Mouse (Mus musculus): Measurements from ENCODE around the gene Ip6k3. TPM values are rescaled to one million over a fixed set of nuclear protein-coding genes. Genes with fewer than 3 reads are reported as not detected.

Gene Ip6k3
- polyA plus RNA-seq, 2 experiments = 0.47 to 0.76 TPM

- H3K36me3 ChIP-seq (ENCODE audit: control insufficient read depth, insufficient read depth, low read length) = peaks cover 75% of the 10 kb centered on the region
- no peak overlapping the region for H3K4me3 ChIP-seq (replicated peaks; ENCODE audit: low read length)
- WGBS = 93% methylated on average over 9 of the region's 9 CpGs
- H3K9me3 ChIP-seq (ENCODE audit: control insufficient read depth, low read length) = no peaks in the 10 kb centered on the region
- TF ChIP-seq POLR2A (IDR thresholded peaks at IDR 0.05; ENCODE audit: borderline replicate concordance, extremely low read depth, insufficient read depth, insufficient read length) = no peak
- H3K9ac ChIP-seq (ENCODE audit: low read depth, low read length, severe bottlenecking) = no peak overlapping the region
- H3K27ac ChIP-seq (replicated peaks; ENCODE audit: low read depth, low read length) = no peak overlapping the region
- ATAC-seq (ENCODE audit: low FRiP score, low read depth) = no peak
- H3K4me2 ChIP-seq (replicated peaks; ENCODE audit: low read depth, low read length, severe bottlenecking) = no peak overlapping the region
- DNase-seq (ENCODE audit: low spot score) = no peak
- H3K27me3 ChIP-seq (ENCODE audit: control insufficient read depth, insufficient read depth, low read length) = no peaks in the 10 kb centered on the region
- peaks cover 20% of the 10 kb centered on the region for H3K4me1 ChIP-seq (ENCODE audit: control insufficient read depth, insufficient read depth, low read length)
These were observed 31.6 kb upstream of the Ip6k3 start for GRCm38 (mm10) chr17:27199205-27199604.

GRCm38 (mm10) chr17:27196206-27196605 is 28.6 kb upstream of the Ip6k3 start:
- no peaks in the 10 kb centered on the region for H3K27me3 ChIP-seq (ENCODE audit: control insufficient read depth, insufficient read depth, low read length)
- peaks cover 10% of the 10 kb centered on the region for H3K4me1 ChIP-seq (ENCODE audit: control insufficient read depth, insufficient read depth, low read length)
- 38% methylated on average over 9 of the region's 9 CpGs for WGBS
- no peaks in the 10 kb centered on the region for H3K9me3 ChIP-seq (ENCODE audit: control insufficient read depth, low read length)
- H3K36me3 ChIP-seq (ENCODE audit: control insufficient read depth, insufficient read depth, low read length) = peaks cover 93% of the 10 kb centered on the region
- no peak overlapping the region for H3K9ac ChIP-seq (ENCODE audit: low read depth, low read length, severe bottlenecking)
- H3K4me3 ChIP-seq (replicated peaks; ENCODE audit: low read length) = no peak overlapping the region
- ATAC-seq (ENCODE audit: low FRiP score, low read depth) = no peak
- TF ChIP-seq POLR2A (IDR thresholded peaks at IDR 0.05; ENCODE audit: borderline replicate concordance, extremely low read depth, insufficient read depth, insufficient read length) = no peak
- DNase-seq (ENCODE audit: low spot score) = no peak
- no peak overlapping the region for H3K4me2 ChIP-seq (replicated peaks; ENCODE audit: low read depth, low read length, severe bottlenecking)
- H3K27ac ChIP-seq (replicated peaks; ENCODE audit: low read depth, low read length) = no peak overlapping the region

GRCm38 (mm10) chr17:27194258-27195185 is 26.9 kb upstream of the Ip6k3 start:
- Histone ChIP-seq H3K9me3 (ENCODE audit: control insufficient read depth, low read length) (no peaks in the 10 kb centered on the region), H3K9ac (ENCODE audit: low read depth, low read length, severe bottlenecking) (no peak overlapping the region), H3K4me1 (ENCODE audit: control insufficient read depth, insufficient read depth, low read length) (no peaks in the 10 kb centered on the region), H3K27me3 (ENCODE audit: control insufficient read depth, insufficient read depth, low read length) (no peaks in the 10 kb centered on the region), H3K4me3 (replicated peaks; ENCODE audit: low read length) (no peak overlapping the region), H3K27ac (replicated peaks; ENCODE audit: low read depth, low read length) (no peak overlapping the region), H3K4me2 (replicated peaks; ENCODE audit: low read depth, low read length, severe bottlenecking) (no peak overlapping the region), H3K36me3 (ENCODE audit: control insufficient read depth, insufficient read depth, low read length) (peaks cover 94% of the 10 kb centered on the region)
- WGBS = 74% methylated on average over 20 of the region's 20 CpGs
- no peak for TF ChIP-seq POLR2A (IDR thresholded peaks at IDR 0.05; ENCODE audit: borderline replicate concordance, extremely low read depth, insufficient read depth, insufficient read length)
- DNase-seq (ENCODE audit: low spot score) = no peak
- no peak for ATAC-seq (ENCODE audit: low FRiP score, low read depth)

- DNase-seq (ENCODE audit: low spot score) (no peak), ATAC-seq (ENCODE audit: low FRiP score, low read depth) (no peak)
- no peak overlapping the region for H3K9ac ChIP-seq (ENCODE audit: low read depth, low read length, severe bottlenecking)
- H3K4me1 ChIP-seq (ENCODE audit: control insufficient read depth, insufficient read depth, low read length) = no peaks in the 10 kb centered on the region
- no peak overlapping the region for H3K4me3 ChIP-seq (replicated peaks; ENCODE audit: low read length)
- H3K36me3 ChIP-seq (ENCODE audit: control insufficient read depth, insufficient read depth, low read length) = peaks cover 72% of the 10 kb centered on the region
- WGBS = 80% methylated on average over 5 of the region's 5 CpGs
- H3K27ac ChIP-seq (replicated peaks; ENCODE audit: low read depth, low read length) = no peak overlapping the region
- no peak overlapping the region for H3K4me2 ChIP-seq (replicated peaks; ENCODE audit: low read depth, low read length, severe bottlenecking)
- no peaks in the 10 kb centered on the region for H3K27me3 ChIP-seq (ENCODE audit: control insufficient read depth, insufficient read depth, low read length)
- no peak for TF ChIP-seq POLR2A (IDR thresholded peaks at IDR 0.05; ENCODE audit: borderline replicate concordance, extremely low read depth, insufficient read depth, insufficient read length)
- H3K9me3 ChIP-seq (ENCODE audit: control insufficient read depth, low read length) = no peaks in the 10 kb centered on the region
These were observed 24.2 kb upstream of the Ip6k3 start for GRCm38 (mm10) chr17:27191804-27192203.

- H3K9me3 ChIP-seq (ENCODE audit: control insufficient read depth, low read length) = no peaks in the 10 kb centered on the region
- whole genome bisulfite sequencing = 84% methylated on average over 6 of the region's 6 CpGs
- DNase-seq (ENCODE audit: low spot score) = no peak
- H3K9ac ChIP-seq (ENCODE audit: low read depth, low read length, severe bottlenecking) = no peak overlapping the region
- no peak overlapping the region for H3K27ac ChIP-seq (replicated peaks; ENCODE audit: low read depth, low read length)
- peaks cover 68% of the 10 kb centered on the region for H3K36me3 ChIP-seq (ENCODE audit: control insufficient read depth, insufficient read depth, low read length)
- no peak overlapping the region for H3K4me3 ChIP-seq (replicated peaks; ENCODE audit: low read length)
- no peaks in the 10 kb centered on the region for H3K27me3 ChIP-seq (ENCODE audit: control insufficient read depth, insufficient read depth, low read length)
- no peak for ATAC-seq (ENCODE audit: low FRiP score, low read depth)
- TF ChIP-seq POLR2A (IDR thresholded peaks at IDR 0.05; ENCODE audit: borderline replicate concordance, extremely low read depth, insufficient read depth, insufficient read length) = no peak
- no peak overlapping the region for H3K4me2 ChIP-seq (replicated peaks; ENCODE audit: low read depth, low read length, severe bottlenecking)
- no peaks in the 10 kb centered on the region for H3K4me1 ChIP-seq (ENCODE audit: control insufficient read depth, insufficient read depth, low read length)
These were observed 23.6 kb upstream of the Ip6k3 start for GRCm38 (mm10) chr17:27191189-27191588.

All from limb, embryonic 14.5 days (tissue).